Mouse (Mus musculus): ENCODE measurements around the gene Lnx1.
A peak's percentile ranks its signal among the peaks of the same experiment; 100 is the strongest.

Lnx1 gene

GRCm38 (mm10) chr5:74694390-74694801 is 8.3 kb downstream of the Lnx1 start:
- no peak for DNase-seq

GRCm38 (mm10) chr5:74693836-74694235 is 8.9 kb downstream of the Lnx1 start:
- DNase-seq, result no peak

- DNase-seq, result no peak
These were observed 10.2 kb downstream of the Lnx1 start for GRCm38 (mm10) chr5:74692411-74693090.

GRCm38 (mm10) chr5:74688822-74689221 is 13.9 kb downstream of the Lnx1 start:
- no peak for DNase-seq

- no peak for DNase-seq
These were observed 17.8 kb downstream of the Lnx1 start for GRCm38 (mm10) chr5:74684944-74685343.

- DNase-seq, result no peak
These were observed 18.9 kb downstream of the Lnx1 start for GRCm38 (mm10) chr5:74683832-74684231.

GRCm38 (mm10) chr5:74682735-74683134 is 20.0 kb downstream of the Lnx1 start:
- DNase-seq, result no peak

- no peak for DNase-seq
These were observed 23.1 kb downstream of the Lnx1 start for GRCm38 (mm10) chr5:74679631-74680030.

- no peak for DNase-seq
These were observed 24.0 kb downstream of the Lnx1 start for GRCm38 (mm10) chr5:74678693-74679092.

- peak; percentile 80 for DNase-seq
These were observed 25.0 kb downstream of the Lnx1 start for GRCm38 (mm10) chr5:74677399-74678338.

GRCm38 (mm10) chr5:74672556-74672955 is 30.2 kb downstream of the Lnx1 start:
- DNase-seq, result no peak

- no peak for DNase-seq
These were observed 31.8 kb downstream of the Lnx1 start for GRCm38 (mm10) chr5:74670877-74671276.

GRCm38 (mm10) chr5:74669925-74670324 is 32.8 kb downstream of the Lnx1 start:
- no peak for DNase-seq

- DNase-seq, result no peak
These were observed 33.8 kb downstream of the Lnx1 start for GRCm38 (mm10) chr5:74668956-74669355.

GRCm38 (mm10) chr5:74662618-74663017 is 40.1 kb downstream of the Lnx1 start:
- no peak for DNase-seq

- no peak for DNase-seq
These were observed 40.8 kb downstream of the Lnx1 start for GRCm38 (mm10) chr5:74661734-74662560.

- no peak for DNase-seq
These were observed 42.9 kb downstream of the Lnx1 start for GRCm38 (mm10) chr5:74659856-74660255.

- DNase-seq, result no peak
These were observed 43.4 kb downstream of the Lnx1 start for GRCm38 (mm10) chr5:74659281-74659680.

- no peak for DNase-seq
These were observed 44.8 kb downstream of the Lnx1 start for GRCm38 (mm10) chr5:74657930-74658329.

- no peak for DNase-seq
These were observed 46.3 kb downstream of the Lnx1 start for GRCm38 (mm10) chr5:74656410-74656809.

GRCm38 (mm10) chr5:74654527-74654926 is 48.2 kb downstream of the Lnx1 start:
- no peak for DNase-seq

- DNase-seq, result no peak
These were observed 48.9 kb downstream of the Lnx1 start for GRCm38 (mm10) chr5:74653766-74654165.

GRCm38 (mm10) chr5:74649122-74649521 is 53.6 kb downstream of the Lnx1 start:
- DNase-seq, result no peak

Data from layer of hippocampus, adult 9-11 months (tissue).